ENCODE assay signal across 18 mouse cellular contexts in the genomic region with DNA sequence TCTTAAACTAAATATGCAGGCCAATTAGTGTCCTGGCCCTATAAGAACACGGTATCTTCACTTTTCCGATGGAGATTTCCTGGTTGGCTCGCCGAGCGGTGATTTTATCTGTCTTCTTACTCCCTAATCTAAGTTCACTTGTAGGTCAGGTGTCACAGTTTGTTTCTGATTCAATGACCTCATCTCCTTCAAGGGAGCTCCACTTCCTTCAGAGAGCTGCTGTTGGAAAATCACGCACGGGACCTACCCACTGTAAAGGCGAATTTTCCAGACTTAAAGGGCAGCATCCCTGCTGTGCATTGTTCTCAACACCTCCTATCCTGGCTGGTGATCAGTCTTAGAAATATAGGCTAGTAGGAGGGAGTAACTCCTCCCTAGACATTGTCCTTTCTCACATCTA.
DNase-seq lines count a peak whose midpoint lies in the region; ATAC-seq and TF ChIP-seq lines count a peak whose summit lies in the region.
"Had no signal": no experiment of that assay in that cellular context is flagged by ENCODE, and none has a peak within 500 bp of the region (broad histone marks: within the 10 kb centered on the region; RNA-seq: fewer than 3 reads in every experiment).

No protein-coding gene starts in this region.

- H3K9me3 ChIP-seq in forebrain, embryonic 14.5 days (replicated peaks; ENCODE audit: control insufficient read depth, low read length): no peaks in the 10 kb centered on the region
- H3K9me3 ChIP-seq: limb, embryonic 12.5 days had no signal

- DNase-seq in kidney, adult 2 months: peak; percentile 7
- no peak for DNase-seq in kidney, adult 18-20 months
- peak; percentile 14 to 20 for DNase-seq in urinary bladder, postnatal 36 days (ENCODE audit: low spot score in 2 of 2)
- no peak for DNase-seq in urinary bladder, postnatal 4 days (ENCODE audit: low spot score in 2 of 2)
- peak; percentile 89 for DNase-seq in large intestine, adult 2 months (ENCODE audit: low read depth, low spot score)
- no peak for DNase-seq in forebrain, embryonic 14.5 days (ENCODE audit: low spot score)
- no peak for DNase-seq in cerebellum, adult 11-12 months
- DNase-seq: adrenal gland, postnatal 25 days; cerebellum, adult 9-11 months; gastrocnemius, postnatal 10 days; midbrain, embryonic 14.5 days had no signal

- no peak overlapping the region for H3K27ac ChIP-seq in kidney, adult 2 months (ENCODE audit: insufficient read depth, low read depth, low read length)
- no peak overlapping the region for H3K27ac ChIP-seq in forebrain, embryonic 14.5 days (ENCODE audit: low read depth, low read length)
- H3K27ac ChIP-seq: hindbrain, postnatal 0 days; layer of hippocampus, adult 2 months; left cerebral cortex, adult 2 months; limb, embryonic 12.5 days; liver, embryonic 14.5 days had no signal

- H3K4me1 ChIP-seq in kidney, adult 2 months (ENCODE audit: control insufficient read depth, insufficient read depth, low read length): no peaks in the 10 kb centered on the region
- H3K4me1 ChIP-seq in forebrain, embryonic 14.5 days (ENCODE audit: control insufficient read depth, insufficient read depth, low read length): no peaks in the 10 kb centered on the region
- H3K4me1 ChIP-seq: limb, embryonic 12.5 days had no signal

- H3K4me2 ChIP-seq in forebrain, embryonic 14.5 days (ENCODE audit: low read length): no peak overlapping the region
- H3K4me2 ChIP-seq: limb, embryonic 12.5 days had no signal

- no peak for TF ChIP-seq POLR2A in kidney, adult 2 months (IDR thresholded peaks at IDR 0.05; ENCODE audit: low read depth, low read length)

- ATAC-seq in forebrain, embryonic 14.5 days: no peak
- ATAC-seq: CD4-positive, CD25-positive, alpha-beta regulatory T cell, adult 4 months; hindbrain, postnatal 0 days had no signal

- H3K36me3 ChIP-seq in kidney, adult 2 months (ENCODE audit: control insufficient read depth, insufficient read depth, low read length): no peaks in the 10 kb centered on the region
- no peaks in the 10 kb centered on the region for H3K36me3 ChIP-seq in forebrain, embryonic 14.5 days (ENCODE audit: control insufficient read depth, insufficient read depth, low read length)
- H3K36me3 ChIP-seq: limb, embryonic 12.5 days had no signal

- WGBS in kidney, adult 2 months: 40% methylated on average over 8 of the region's 8 CpGs
- 17% methylated on average over 8 of the region's 8 CpGs for WGBS in large intestine, adult 2 months
- 48% methylated on average over 8 of the region's 8 CpGs for WGBS in forebrain, embryonic 14.5 days

- H3K9ac ChIP-seq in forebrain, embryonic 14.5 days (ENCODE audit: low read length): no peak overlapping the region
- H3K9ac ChIP-seq: limb, embryonic 12.5 days; liver, embryonic 14.5 days had no signal

- no peak overlapping the region for H3K4me3 ChIP-seq in kidney, adult 2 months (ENCODE audit: insufficient read depth, low read depth, low read length)
- no peak overlapping the region for H3K4me3 ChIP-seq in forebrain, embryonic 14.5 days (ENCODE audit: low read depth, low read length)
- H3K4me3 ChIP-seq: erythroblast, embryonic 14.5 days; layer of hippocampus, adult 2 months; left cerebral cortex, adult 2 months; limb, embryonic 12.5 days had no signal

- no peaks in the 10 kb centered on the region for H3K27me3 ChIP-seq in kidney, adult 2 months (replicated peaks; ENCODE audit: control insufficient read depth, insufficient read depth, low read length)
- no peaks in the 10 kb centered on the region for H3K27me3 ChIP-seq in forebrain, embryonic 14.5 days (replicated peaks; ENCODE audit: control insufficient read depth, insufficient read depth, low read length)
- H3K27me3 ChIP-seq: limb, embryonic 12.5 days had no signal

- TF ChIP-seq CTCF in kidney, adult 2 months (conservative IDR thresholded peaks at IDR 0.05; ENCODE audit: insufficient read depth, insufficient read length, low read depth, low read length): no peak

Comparison
In these comparisons a context has a peak if more than half of its experiments do, and no peak if none do; other contexts are left out.
1. DNase-seq: peak in kidney, adult 2 months (single experiment), urinary bladder, postnatal 36 days (2 of 2) and large intestine, adult 2 months (single experiment); none in kidney, adult 18-20 months (single experiment), urinary bladder, postnatal 4 days (0 of 2), forebrain, embryonic 14.5 days (single experiment) and cerebellum, adult 11-12 months (single experiment).